Mouse (Mus musculus) right cerebral cortex, adult 18-20 months (tissue): ENCODE measurements at regions not wholly inside any gene's neighbourhood (a gene's known extent, or its start where the extent isn't known, plus 50 kb on each side); places are given as distances from the start of the nearest gene placed in this dataset.

Source experiments
- DNase-seq: peaks from one replicate; pipeline ENCODE4 v3.0.0; 2022; ENCODE audit warnings: mixed read lengths

DNA sequence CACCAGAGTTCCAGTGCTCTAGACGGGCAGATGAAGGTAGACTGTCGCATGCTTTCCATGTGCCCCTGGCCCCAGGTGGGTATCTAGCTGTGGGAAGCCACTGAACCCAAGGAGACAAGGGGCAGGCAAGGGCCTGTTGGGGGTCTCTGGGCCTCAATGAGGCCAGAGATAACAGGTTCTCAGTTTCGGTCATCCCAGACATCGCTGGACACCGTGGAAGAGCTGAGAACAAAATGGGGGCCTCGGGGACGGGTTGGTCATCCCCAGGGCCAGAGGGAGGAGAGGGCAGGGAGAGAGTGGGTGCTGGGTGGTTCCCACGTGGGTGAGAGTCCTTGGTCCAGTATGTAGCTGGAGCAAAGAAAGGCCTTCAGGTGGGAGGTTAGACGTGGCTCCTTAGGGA is 307.2 kb downstream of the Zfp804a start:
- DNase-seq = no peak

DNA sequence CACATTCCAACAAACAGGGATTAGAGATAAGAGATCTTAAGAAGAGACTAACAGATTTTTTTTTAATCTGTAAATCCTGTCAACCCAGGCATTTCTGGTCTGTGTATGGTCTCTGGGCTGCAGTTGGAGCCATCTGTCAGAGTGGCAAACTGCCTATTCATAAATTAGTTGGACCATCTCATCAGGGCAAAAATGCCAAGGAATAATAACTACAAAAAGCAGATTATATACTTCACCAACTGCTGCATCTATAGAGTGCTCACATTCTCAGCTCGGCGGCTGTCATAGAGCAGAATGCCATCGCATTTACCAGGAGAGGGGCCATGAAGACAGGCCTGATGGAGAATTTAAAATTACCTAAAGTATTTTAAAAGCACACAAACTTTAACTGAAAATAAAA is 320.1 kb downstream of the Zfp804a start:
- no peak for DNase-seq

DNA sequence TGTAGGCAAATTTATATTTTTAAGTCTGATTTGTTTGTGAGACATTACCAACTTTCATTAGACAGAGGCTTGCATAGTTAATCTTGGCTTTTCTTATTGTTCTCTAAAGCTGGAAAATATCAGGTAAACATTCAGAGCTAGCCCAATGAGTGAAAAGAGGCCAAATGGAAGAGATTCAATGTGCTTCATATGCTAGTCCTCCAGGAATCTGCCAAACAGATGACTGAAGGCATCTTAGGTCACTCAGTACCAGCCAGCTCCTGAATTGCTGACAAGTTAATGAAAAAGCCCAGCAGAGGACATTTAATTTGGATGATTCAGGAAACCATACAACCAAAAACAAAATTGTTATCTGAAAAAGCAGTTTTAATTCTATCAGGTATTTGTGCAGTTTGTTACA is 325.5 kb downstream of the Zfp804a start:
- no peak for DNase-seq

DNA sequence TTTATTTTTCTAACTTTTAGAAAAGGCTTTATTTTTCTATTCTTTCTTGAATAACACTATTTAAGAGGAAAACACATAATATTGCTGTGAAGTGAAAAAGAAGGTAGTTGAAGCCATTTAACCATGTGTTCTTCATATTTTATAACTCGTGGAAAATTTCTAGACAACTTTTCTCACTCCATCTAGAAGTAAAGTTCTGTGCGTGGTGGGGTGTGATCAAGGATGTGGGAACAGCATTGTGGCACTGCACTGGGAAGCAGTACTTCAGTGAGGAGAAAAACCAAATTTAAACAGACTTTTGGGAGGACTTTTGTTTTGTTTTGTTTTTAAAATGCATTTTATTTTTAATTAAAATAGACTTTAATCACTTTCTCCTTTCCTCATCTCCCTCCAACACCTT is 332.1 kb downstream of the Zfp804a start:
- peak; percentile 8 for DNase-seq

- DNase-seq = no peak
These were observed 334.7 kb downstream of the Zfp804a start for GRCm38 (mm10) chr2:82387744-82388143.

DNA sequence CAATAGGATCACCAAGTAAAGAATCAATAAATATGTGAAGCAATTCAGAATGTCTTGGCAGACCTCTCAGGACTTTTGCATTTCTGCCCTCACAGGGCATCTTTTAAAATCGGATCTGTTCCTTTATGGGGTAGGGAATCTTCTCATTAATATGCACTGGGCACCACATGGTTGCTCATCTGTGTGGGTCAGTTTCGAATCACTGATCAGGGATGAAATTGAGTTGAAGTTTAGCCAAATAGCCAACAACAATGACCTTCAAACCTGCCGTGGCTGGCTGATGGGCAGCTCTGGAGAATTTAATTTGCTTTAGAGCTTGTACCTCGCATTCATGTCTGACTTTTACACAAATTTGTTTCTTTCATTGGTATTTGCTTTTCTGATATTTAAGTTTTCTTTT is 342.4 kb downstream of the Zfp804a start:
- DNase-seq = no peak

- no peak for DNase-seq
These were observed 392.7 kb downstream of the Zfp804a start for GRCm38 (mm10) chr2:82445706-82446105.

GRCm38 (mm10) chr2:82455743-82456142 is 402.7 kb downstream of the Zfp804a start:
- DNase-seq = no peak
